Mouse (Mus musculus) bone marrow macrophage, adult 2 months (primary cell): ENCODE results near the gene Eci2.

Experiments used
- CTCF ChIP-seq: IDR thresholded peaks from 2 replicates; pipeline ENCODE4 v1.5.1; 2012; ENCODE audit warnings: low read depth, mild to moderate bottlenecking, low read length, moderate library complexity
- POLR2A ChIP-seq: IDR thresholded peaks from 2 replicates; pipeline ENCODE4 v1.6.1; 2012; ENCODE audit warnings: mild to moderate bottlenecking, low read depth, low read length, borderline replicate concordance

- TF ChIP-seq CTCF (no peak), POLR2A (no peak)
These were observed 7.9 kb downstream of the Eci2 start for GRCm38 (mm10) chr13:35018866-35019536.
